Mouse (Mus musculus) heart, postnatal 0 days (tissue): ENCODE data around the gene Ctu2.

Source experiments
- CTCF ChIP-seq: IDR thresholded peaks from 2 replicates; pipeline ENCODE4 v1.5.1; 2016; ENCODE audit warnings: antibody characterized with exemption, control low read depth, low read depth
- EP300 ChIP-seq: IDR thresholded peaks from 2 replicates; pipeline ENCODE4 v1.6.1; 2016; ENCODE audit warnings: antibody characterized with exemption, low read depth

DNA sequence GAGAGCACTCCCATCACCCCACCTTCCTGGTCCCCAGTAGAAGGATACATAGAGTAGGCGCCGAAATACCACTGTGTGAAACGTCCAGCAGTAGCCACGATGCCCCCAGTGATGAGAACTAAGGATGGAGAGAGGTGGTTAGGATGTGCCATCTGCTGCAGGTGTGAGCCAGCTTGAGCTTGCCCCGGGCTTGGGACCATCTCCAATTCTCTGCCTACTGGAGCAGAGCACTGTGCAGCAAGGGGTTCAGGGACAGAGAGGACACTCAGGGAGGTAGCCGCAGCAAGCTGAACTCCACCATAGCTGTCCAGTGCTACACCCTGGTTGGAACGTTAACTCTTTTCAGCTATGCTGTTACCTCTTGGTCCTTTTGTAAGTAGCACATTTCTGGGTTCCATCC is 48.3 kb upstream of the Ctu2 start:
- TF ChIP-seq CTCF (no peak), EP300 (no peak)
